Mouse (Mus musculus): ENCODE measurements at regions not wholly inside any gene's neighbourhood (a gene's known extent, or its start where the extent isn't known, plus 50 kb on each side); places are given as distances from the start of the nearest gene placed in this dataset.

GRCm38 (mm10) chr5:126019781-126020180, 488.2 kb downstream of the Tmem132b start:
- DNase-seq: no peak

DNA sequence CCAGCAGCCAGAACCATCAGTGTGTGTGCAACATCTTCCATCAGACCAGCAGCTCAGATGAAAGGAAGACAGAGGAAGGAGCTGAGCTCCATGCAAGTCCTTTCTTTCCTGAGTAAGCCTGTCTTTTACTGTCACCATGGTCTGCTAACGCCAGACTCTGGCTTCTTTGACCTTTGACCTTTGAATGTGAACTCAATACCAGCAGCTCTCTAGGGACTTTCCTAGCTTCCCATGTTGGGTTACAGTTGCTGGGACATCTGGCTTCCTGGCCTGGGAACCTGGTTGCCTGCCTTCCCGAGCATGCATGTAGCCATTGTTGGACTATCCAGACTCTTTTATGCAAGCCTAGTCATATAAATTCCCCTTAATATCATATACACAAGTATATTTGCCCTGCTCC, 492.3 kb downstream of the Tmem132b start:
- no peak for DNase-seq

- no peak for DNase-seq
Observed at GRCm38 (mm10) chr5:126034846-126035245, 503.3 kb downstream of the Tmem132b start.

GRCm38 (mm10) chr5:126036686-126037085, 505.1 kb downstream of the Tmem132b start:
- no peak for DNase-seq

DNA sequence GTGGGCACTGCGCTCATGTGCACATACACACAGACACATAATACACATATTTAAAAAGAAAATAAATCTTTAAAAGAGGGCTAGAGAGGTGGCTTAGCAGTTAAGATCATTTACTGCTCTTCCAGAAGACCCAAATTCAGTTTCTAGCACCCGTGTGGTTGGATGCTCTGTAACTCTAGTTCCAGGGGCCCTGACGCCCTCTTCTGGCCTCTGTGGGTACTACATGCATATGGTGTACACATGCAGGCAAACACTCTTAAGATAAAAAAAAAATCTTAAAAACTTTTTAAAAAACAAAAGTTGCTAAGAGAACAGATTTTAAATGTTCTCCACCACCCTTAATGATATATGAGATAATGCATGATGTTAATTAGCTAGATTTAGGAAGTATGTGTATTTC, 514.2 kb downstream of the Tmem132b start:
- DNase-seq: no peak

DNA sequence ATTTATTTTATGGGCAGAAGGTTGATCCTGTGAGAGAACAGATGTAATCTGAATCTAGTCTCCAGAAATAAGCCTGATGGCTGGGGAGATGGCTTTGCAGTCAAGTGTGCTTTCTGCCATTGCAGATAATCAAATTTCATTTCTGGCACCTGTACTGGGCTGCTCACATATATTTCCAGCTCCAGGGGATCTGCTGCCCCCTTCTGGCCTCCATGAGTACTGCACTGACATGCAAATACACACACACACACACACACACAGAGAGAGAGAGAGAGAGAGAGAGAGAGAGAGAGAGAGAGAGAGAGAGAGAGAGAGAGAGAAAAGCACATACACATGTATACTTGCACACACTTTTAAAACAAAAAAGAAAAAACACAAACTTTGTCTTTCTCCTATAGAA, 532.1 kb downstream of the Tmem132b start:
- DNase-seq: no peak

- DNase-seq: no peak
Observed at GRCm38 (mm10) chr5:126079281-126079838, 547.8 kb downstream of the Tmem132b start.

GRCm38 (mm10) chr5:126088251-126088914, 556.8 kb downstream of the Tmem132b start:
- DNase-seq: no peak

DNA sequence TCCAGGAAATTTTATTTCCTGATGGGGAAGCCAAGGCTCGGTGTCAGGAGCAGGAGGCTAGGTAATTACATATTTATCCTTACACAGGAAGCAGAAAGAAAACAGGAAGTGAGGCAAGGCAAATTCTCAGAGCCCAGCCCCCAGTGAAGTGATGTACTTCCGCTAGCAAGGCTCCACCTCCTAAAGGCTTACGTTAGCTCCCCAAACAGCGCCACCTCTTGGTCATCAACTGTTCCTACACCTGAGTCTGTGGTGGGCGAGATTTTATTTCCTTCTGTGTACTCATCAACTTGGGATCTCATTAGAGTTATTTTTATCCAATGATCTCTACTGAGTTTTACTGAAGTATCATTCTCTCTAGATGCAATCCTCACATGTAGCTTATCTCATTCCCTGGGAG, 561.6 kb downstream of the Tmem132b start:
- no peak for DNase-seq

- DNase-seq: no peak
Observed at GRCm38 (mm10) chr5:126096616-126097261, 565.2 kb downstream of the Tmem132b start.

DNA sequence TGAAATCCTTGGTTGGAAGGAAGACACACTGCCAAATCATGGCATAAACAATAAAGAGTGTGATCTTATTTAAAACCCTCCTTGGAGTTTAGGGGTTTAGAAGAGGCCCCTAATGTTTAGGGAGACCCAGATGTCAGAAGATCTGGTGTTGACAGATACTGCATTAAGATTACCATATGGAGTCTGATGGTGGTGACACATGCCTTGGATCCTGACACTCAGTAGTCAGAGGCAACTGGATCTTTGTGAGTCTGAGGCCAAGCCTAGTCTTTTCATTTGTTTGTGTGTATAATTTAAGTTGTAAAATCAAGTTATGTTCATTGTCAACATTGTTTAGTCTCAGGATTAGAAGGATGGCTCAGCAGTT, 565.7 kb downstream of the Tmem132b start:
- no peak for DNase-seq

- no peak for DNase-seq
Observed at GRCm38 (mm10) chr5:126098433-126098832, 566.9 kb downstream of the Tmem132b start.

GRCm38 (mm10) chr5:126099931-126100330, 568.4 kb downstream of the Tmem132b start:
- DNase-seq: no peak

- DNase-seq: no peak
Observed at GRCm38 (mm10) chr5:126104464-126104863, 572.9 kb downstream of the Tmem132b start.

DNA sequence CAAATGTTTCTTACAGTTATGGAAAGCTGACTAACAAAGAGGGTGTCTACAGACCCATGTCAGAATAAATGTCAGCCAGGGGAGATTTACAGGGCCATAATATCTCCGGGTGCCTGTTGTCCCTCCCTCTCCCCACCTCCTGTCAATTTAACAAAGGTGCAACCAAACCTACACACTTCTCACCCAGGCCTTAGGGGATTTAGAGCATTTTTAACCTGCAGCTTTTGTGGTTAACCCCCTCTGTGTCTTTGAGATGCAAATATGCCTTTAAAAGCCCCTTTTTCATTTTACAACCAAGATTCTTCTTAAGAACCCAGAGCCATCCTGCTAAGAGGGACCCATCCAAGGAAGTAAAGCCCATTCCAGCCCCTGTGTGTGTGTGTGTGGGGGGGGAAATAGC, 573.3 kb downstream of the Tmem132b start:
- DNase-seq: no peak

DNA sequence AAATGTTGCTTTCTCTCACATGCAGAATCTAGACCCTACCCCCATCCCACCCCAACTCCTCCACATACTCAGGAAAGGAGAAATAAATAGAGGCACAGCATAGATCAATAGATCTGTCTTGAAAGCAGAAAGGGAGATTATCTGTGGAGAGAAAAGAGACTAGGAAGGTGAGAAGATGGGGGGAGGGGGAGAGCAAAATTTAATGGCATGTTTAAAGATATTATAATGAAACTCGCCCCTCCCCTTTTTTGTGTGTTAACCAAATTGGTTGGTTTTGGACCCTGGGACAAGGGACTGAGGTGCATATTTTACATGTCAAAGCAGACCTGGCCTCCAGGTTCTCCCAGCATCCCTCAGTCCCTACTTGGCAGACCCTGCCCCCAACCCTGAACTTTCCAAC, 573.9 kb downstream of the Tmem132b start:
- DNase-seq: no peak

GRCm38 (mm10) chr5:126107020-126107419, 575.4 kb downstream of the Tmem132b start:
- no peak for DNase-seq

GRCm38 (mm10) chr5:126108837-126109236, 577.3 kb downstream of the Tmem132b start:
- DNase-seq: no peak

DNA sequence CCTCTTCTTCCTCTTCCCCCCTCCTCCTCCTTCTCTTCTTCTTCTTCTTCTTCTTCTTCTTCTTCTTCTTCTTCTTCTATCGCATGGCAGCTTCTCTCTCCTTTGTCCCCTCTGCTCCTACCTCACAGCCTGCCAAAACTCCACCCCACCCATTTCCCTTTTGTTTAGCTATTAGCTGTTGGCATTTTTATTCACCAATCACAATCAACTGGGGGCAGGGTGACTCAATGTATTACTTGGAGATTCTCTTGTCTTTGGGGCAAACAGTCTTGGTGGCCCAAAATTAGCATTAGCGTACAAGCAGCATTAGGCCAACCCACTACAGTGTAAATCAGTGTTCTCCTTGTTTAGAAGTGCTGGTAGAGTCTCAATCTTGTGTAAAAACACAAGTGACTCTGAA, 585.7 kb downstream of the Tmem132b start:
- DNase-seq: no peak

DNA sequence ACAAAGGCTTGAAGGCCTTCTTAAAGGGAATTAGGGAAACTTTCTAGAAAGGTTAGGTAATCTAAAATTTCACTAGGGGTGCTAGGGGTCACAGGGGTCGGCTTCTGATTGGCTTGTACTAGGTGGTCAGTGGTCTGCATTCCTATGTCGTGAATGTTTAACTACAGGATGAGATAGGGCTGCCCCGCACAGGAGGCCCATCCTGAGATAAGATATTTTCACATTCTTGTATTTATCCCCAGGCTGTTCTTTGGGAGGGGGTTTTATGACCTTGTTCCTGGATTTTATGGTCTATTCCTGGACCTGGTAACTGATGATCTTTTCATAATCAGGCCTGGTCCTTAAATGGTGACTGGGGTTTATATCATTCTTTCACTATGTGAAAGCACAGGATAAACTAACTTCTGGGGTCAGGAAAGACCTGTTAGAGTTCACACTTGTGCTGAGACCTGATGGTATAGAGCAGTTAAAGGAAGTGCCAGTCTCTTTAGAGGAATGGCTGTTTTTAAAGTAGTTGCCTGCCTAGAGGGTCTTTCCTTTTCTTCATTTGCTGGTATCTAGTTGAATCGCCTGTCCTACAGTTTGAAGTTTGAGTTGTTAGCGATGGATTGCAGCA, 586.4 kb downstream of the Tmem132b start:
- DNase-seq: no peak

- DNase-seq: no peak
Observed at GRCm38 (mm10) chr5:126118731-126119130, 587.2 kb downstream of the Tmem132b start.

DNA sequence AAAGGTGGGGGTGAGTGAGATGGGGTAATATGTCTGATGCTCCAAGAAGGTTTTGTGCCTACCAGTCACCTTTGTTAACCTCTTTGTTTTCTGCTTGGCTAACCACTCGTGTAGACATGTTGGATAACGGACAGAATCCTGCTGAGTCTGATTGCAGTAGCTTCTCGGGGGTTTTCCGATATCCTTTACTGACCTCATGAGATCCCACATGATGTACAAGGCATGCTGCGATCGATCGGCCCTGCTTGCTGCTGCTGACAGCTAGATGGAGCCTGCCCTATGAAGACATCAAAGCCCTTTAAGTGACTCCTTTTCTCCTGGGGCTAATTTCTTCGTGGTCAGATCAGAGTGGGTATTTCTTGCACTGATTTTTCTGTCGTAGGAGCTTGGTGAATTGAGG, 591.6 kb downstream of the Tmem132b start:
- DNase-seq: no peak

- DNase-seq: no peak
Observed at GRCm38 (mm10) chr5:126127486-126127885, 595.9 kb downstream of the Tmem132b start.
